In the genomic region with DNA sequence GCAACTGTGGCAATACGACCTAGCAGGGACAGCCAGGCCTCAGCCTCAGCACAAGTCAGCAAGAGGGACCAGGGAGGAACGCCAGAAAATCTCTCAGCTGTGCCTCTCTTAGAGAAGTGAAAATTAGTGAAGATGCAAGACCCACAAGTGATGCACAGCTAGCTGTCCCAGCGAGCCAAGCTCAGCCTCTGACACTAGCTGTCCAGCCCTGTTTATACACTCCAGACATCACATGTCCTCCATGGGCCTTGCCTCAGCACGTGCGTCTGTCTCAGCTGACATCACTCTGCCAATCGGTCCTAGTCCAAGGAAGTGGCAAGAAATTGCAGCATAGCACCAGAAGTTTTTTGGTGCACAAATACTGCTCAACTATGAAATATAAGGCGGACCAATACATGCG, we compare ENCODE assay signal across 27 mouse cellular contexts.
"Had no signal": no experiment of that assay in that cellular context is flagged by ENCODE, and none has a peak within 500 bp of the region (broad histone marks: within the 10 kb centered on the region; RNA-seq: fewer than 3 reads in every experiment).

No protein-coding gene starts in this region.

- H3K27ac ChIP-seq: embryonic facial prominence, embryonic 10.5 days; embryonic facial prominence, embryonic 12.5 days; embryonic facial prominence, embryonic 13.5 days; embryonic facial prominence, embryonic 15.5 days; forebrain, embryonic 10.5 days; forebrain, embryonic 12.5 days; forebrain, embryonic 13.5 days; forebrain, embryonic 15.5 days; gastrocnemius, adult 2 months had no signal

- H3K36me3 ChIP-seq: embryonic facial prominence, embryonic 10.5 days; embryonic facial prominence, embryonic 12.5 days; embryonic facial prominence, embryonic 13.5 days; embryonic facial prominence, embryonic 15.5 days; forebrain, embryonic 10.5 days; forebrain, embryonic 12.5 days; forebrain, embryonic 15.5 days had no signal

- H3K9ac ChIP-seq: embryonic facial prominence, embryonic 12.5 days; embryonic facial prominence, embryonic 13.5 days; embryonic facial prominence, embryonic 15.5 days; forebrain, embryonic 12.5 days; forebrain, embryonic 13.5 days; forebrain, embryonic 15.5 days; forebrain, postnatal 0 days had no signal

- H3K9me3 ChIP-seq: embryonic facial prominence, embryonic 10.5 days; embryonic facial prominence, embryonic 12.5 days; embryonic facial prominence, embryonic 13.5 days; embryonic facial prominence, embryonic 15.5 days; forebrain, embryonic 10.5 days; forebrain, embryonic 12.5 days; forebrain, embryonic 13.5 days; forebrain, embryonic 15.5 days had no signal

- H3K4me3 ChIP-seq: embryonic facial prominence, embryonic 10.5 days; embryonic facial prominence, embryonic 12.5 days; embryonic facial prominence, embryonic 13.5 days; embryonic facial prominence, embryonic 15.5 days; erythroblast, embryonic 14.5 days; forebrain, embryonic 10.5 days; forebrain, embryonic 12.5 days; forebrain, embryonic 13.5 days; forebrain, embryonic 15.5 days; gastrocnemius, adult 2 months had no signal

- H3K4me2 ChIP-seq: embryonic facial prominence, embryonic 12.5 days; embryonic facial prominence, embryonic 13.5 days; embryonic facial prominence, embryonic 15.5 days; forebrain, embryonic 12.5 days; forebrain, embryonic 13.5 days; forebrain, embryonic 15.5 days had no signal

- H3K4me1 ChIP-seq: embryonic facial prominence, embryonic 10.5 days; embryonic facial prominence, embryonic 12.5 days; embryonic facial prominence, embryonic 13.5 days; embryonic facial prominence, embryonic 15.5 days; forebrain, embryonic 10.5 days; forebrain, embryonic 12.5 days; forebrain, embryonic 13.5 days; forebrain, embryonic 15.5 days had no signal

- DNase-seq: cerebellum, adult 18-20 months; cerebellum, adult 2 months; cerebellum, adult 8-10 months; cerebellum, adult 9-10 months; cerebellum, adult 9-11 months; cerebellum, postnatal 10 days; cerebellum, postnatal 14 days; cerebellum, postnatal 25 days; cerebellum, postnatal 36 days; embryo, embryonic 11 days; forebrain, postnatal 0 days; gastrocnemius, adult 2 months; gastrocnemius, postnatal 10 days; gastrocnemius, postnatal 14 days; gastrocnemius, postnatal 25 days; heart, adult 18-20 months had no signal

- ATAC-seq: forebrain, embryonic 13.5 days; forebrain, embryonic 14.5 days; forebrain, embryonic 15.5 days; forebrain, embryonic 16.5 days; forebrain, postnatal 0 days had no signal

- H3K27me3 ChIP-seq: embryonic facial prominence, embryonic 12.5 days; embryonic facial prominence, embryonic 13.5 days; embryonic facial prominence, embryonic 15.5 days; forebrain, embryonic 12.5 days; forebrain, embryonic 13.5 days; forebrain, embryonic 15.5 days had no signal
